Mouse (Mus musculus) activated CD4-positive, CD25-positive, alpha-beta regulatory T cell, adult 4 months (primary cell): ENCODE results near the gene Alpk3. TPM values are rescaled to one million over a fixed set of nuclear protein-coding genes. Genes with fewer than 3 reads are reported as not detected.
"Not testable (repeated sequence)": the region's sequence is repeated elsewhere in the genome, so short reads cannot be mapped to it uniquely, and the experiment has no call there.

Experiments
- ATAC-seq: one replicate; pipeline ENCODE4 v1.8.0; 2017
- polyA plus RNA-seq, 2 experiments: library from polyadenylated mRNA; unstranded; fragments of 100-300 nt; shearing (Covaris generic); gene quantifications; one replicate each; pipeline ENCODE4 v1.2.1; 2017

The Alpk3 gene
- polyA plus RNA-seq, 2 experiments from 2014 or later = 0.09 to 0.38 TPM

GRCm38 (mm10) chr7:81133416-81133815, 76.0 kb downstream of the Alpk3 start:
- no peak for ATAC-seq

GRCm38 (mm10) chr7:81133941-81134340, 76.5 kb downstream of the Alpk3 start:
- no peak for ATAC-seq

DNA sequence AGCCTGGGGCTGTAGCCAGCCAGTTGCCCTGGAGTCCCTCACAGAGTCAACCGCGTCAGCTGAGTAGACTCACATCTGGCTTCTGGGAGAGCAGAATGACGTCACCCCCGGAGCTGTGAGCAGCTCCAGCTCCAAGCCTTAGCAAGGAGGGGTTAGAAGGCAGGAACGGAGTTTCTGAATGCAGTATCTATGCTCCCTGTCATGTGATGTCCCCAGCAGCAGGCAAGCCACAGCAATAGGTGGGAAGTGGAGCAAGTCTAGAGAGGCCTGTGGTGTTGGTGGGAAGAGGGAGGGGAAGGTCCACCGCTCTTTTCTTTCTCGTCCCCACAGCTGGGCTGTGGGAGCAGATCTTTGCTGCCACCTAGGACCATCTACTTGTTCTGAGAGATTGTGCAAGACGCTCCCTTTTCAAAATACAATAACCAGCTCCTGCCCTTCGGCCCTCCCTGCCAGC, 77.2 kb downstream of the Alpk3 start:
- ATAC-seq = no peak

DNA sequence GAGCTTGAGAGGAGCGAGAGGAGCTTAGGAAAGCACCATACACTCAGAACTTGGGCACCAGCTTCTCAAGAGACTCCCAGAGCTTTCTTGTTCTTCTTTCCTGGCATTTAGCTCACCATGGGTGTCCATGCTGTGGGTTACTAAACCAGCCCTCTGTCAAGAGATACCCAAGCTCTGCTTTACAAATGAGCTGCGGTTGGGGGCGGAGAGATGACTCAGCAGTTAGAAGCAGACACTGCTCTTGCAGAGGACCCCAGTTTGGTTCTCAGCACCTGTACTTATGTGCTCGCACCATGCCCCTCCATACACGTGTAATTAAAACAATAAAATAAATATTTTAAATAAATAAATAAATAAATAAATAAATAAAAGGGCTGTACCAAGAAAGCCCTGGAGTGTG, 79.9 kb downstream of the Alpk3 start:
- ATAC-seq = no peak

- no peak for ATAC-seq
These were observed 81.7 kb downstream of the Alpk3 start for GRCm38 (mm10) chr7:81139100-81139499.

DNA sequence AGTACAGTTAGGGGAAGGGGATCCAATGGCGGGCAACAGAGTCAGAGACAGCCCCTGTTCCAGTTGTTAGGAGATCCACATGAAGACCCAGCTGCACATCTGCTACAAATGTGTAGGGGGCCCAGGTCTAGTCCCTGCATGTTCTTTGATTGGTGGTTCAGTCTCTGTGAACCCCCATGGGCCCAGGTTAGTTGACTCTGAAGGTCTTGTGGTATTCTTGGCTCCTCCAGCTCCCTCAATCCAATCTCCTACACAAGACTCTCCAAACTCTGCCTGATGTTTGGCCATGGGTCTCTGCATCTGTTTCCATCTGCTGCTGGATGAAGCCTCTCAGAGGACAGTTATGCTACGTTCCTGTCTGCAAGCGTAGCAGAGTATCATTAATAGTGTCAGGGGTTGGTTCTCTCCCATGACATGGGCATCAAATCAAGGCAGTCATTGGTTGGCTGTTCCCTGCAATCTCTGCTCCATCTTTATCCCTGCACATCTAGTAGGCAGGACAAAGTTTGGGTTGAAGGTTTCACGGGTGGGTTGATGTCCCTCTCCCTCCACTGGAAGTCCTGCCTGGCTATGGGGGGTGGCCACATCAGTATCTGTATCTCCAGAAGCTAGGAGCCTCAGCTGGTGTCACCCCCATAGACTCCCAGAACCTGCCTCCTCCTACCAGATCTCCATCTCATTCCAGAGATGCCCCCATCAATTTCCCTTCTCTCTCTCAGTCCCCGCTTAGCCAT, 82.4 kb downstream of the Alpk3 start:
- no peak for ATAC-seq

DNA sequence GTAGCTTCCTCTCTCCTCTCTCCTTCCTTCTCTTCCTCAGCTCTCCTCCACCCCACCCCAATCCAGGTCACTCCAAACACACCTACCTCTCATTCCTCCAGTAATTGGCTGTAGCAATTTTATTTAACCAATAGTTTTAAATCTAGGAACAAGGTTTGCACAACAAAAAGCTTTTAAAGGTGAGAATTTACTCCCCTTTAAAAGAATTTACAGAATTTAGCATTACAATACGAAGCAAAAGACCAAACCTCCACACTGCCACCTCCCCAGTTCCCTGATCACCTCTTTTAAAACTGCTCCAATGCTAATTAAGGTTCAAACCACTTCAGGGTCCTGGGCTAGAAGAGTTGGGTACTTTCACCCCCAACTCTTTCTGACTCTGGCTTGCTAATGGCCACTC, 84.1 kb downstream of the Alpk3 start:
- no peak for ATAC-seq

GRCm38 (mm10) chr7:81143056-81143455, 85.7 kb downstream of the Alpk3 start:
- not testable (repeated sequence) for ATAC-seq

- no peak for ATAC-seq
These were observed 92.4 kb downstream of the Alpk3 start for GRCm38 (mm10) chr7:81149759-81150158.

DNA sequence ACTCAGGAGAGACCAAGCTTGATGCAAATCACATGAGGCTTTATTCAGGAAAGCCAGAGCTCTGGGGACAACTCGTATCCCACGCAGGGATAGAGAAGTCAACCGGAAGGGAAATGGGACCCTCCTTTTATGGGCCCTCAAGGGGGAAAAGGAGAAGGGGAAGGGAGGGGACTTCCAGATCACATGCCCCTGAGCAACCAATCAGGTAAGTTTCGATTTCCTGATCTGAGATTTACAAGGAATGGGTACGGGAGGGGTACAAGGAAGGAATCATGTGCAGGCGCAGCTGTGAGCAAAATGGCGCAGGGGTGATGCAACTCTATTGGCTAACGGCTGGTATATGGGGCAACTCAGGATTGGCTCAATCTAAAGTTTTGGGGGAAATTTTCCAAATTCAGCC, 93.8 kb downstream of the Alpk3 start:
- ATAC-seq = no peak

GRCm38 (mm10) chr7:81152306-81152705, 94.9 kb downstream of the Alpk3 start:
- no peak for ATAC-seq

- no peak for ATAC-seq
These were observed 95.4 kb downstream of the Alpk3 start for GRCm38 (mm10) chr7:81152826-81153225.

- ATAC-seq = no peak
These were observed 95.9 kb downstream of the Alpk3 start for GRCm38 (mm10) chr7:81153327-81153726.

- ATAC-seq = not testable (repeated sequence)
These were observed 96.8 kb downstream of the Alpk3 start for GRCm38 (mm10) chr7:81154244-81154643.

GRCm38 (mm10) chr7:81154960-81155359, 97.6 kb downstream of the Alpk3 start:
- ATAC-seq = peak; percentile 100

Other genes with a start within 250 kb of the Alpk3 start
- gene Iqgap1, start 231.6 kb upstream of the Alpk3 start, polyA plus RNA-seq = 100 to 1,000 TPM; 203 to 267 TPM
- 1 to 10 TPM; 3.0 to 3.3 TPM for gene Zscan2, start 196.7 kb upstream of the Alpk3 start, polyA plus RNA-seq
- 10 to 100 TPM; 22.5 to 27.1 TPM for gene Wdr73, start 156.3 kb upstream of the Alpk3 start, polyA plus RNA-seq
- 10 to 100 TPM; 58.7 to 67.5 TPM for gene Nmb, start 152.5 kb upstream of the Alpk3 start, polyA plus RNA-seq
- gene Sec11a, start 109.8 kb upstream of the Alpk3 start, polyA plus RNA-seq = 100 to 1,000 TPM; 243 to 262 TPM
- gene Zfp592, start 63.9 kb upstream of the Alpk3 start, polyA plus RNA-seq = 10 to 100 TPM; 14.5 to 16.7 TPM
- not detected for gene Slc28a1, start 57.2 kb downstream of the Alpk3 start, polyA plus RNA-seq
- 1 to 10 TPM; 1.1 to 2.3 TPM for gene Pde8a, start 156.0 kb downstream of the Alpk3 start, polyA plus RNA-seq